Mouse (Mus musculus) CH12.LX (cell line): ENCODE data around the gene Cdc37. TPM values are rescaled to one million over a fixed set of nuclear protein-coding genes. Genes with fewer than 3 reads are reported as not detected.

Source experiments
- DNase-seq: peaks from one replicate; pipeline ENCODE4 v3.0.0-alpha.2; 2013; ENCODE audit errors: extremely low read depth
- H3K27ac ChIP-seq: 2 replicates; pipeline ENCODE4 v1.5.1; 2012; ENCODE audit warnings: low read depth, mild to moderate bottlenecking, control low read depth, moderate library complexity; ENCODE audit not compliant: insufficient read depth
- H3K27me3 ChIP-seq: replicated peaks from 2 replicates; pipeline ENCODE3; 2012; ENCODE audit warnings: inconsistent platforms
- H3K36me3 ChIP-seq, 2 experiments: replicated peaks in 1 of 2; 2 replicates each; pipeline versions ENCODE3 to v1.6.1; 2012; ENCODE audit warnings: inconsistent platforms in 1 of 2, low read length in 1 of 2, mild to moderate bottlenecking in 1 of 2, mixed read lengths in 1 of 2, moderate library complexity in 1 of 2; ENCODE audit not compliant: control insufficient read depth in 1 of 2, insufficient read depth in 1 of 2
- H3K4me1 ChIP-seq, 2 experiments: 2 replicates each; pipeline ENCODE4 v1.6.1; 2012; ENCODE audit warnings: inconsistent platforms in 1 of 2, moderate library complexity in 1 of 2; ENCODE audit not compliant: insufficient read depth in 2 of 2, control insufficient read depth in 1 of 2
- H3K4me2 ChIP-seq: 2 replicates; pipeline ENCODE4 v1.6.1; 2012; ENCODE audit warnings: low read depth, mild to moderate bottlenecking, control low read depth; ENCODE audit not compliant: poor library complexity, insufficient read depth, severe bottlenecking
- H3K4me3 ChIP-seq, 3 experiments: fragments of 150-350 bp in 1 of 3; sonication (generic) in 1 of 3; replicated peaks in 1 of 3; 2 replicates each; pipeline versions ENCODE3 to v1.5.1; 2011 to 2012; ENCODE audit warnings: low read depth in 2 of 3, low read length in 2 of 3, mild to moderate bottlenecking in 2 of 3, moderate library complexity in 2 of 3, control low read depth in 1 of 3, improper control_type of control experiment in 1 of 3, inconsistent platforms in 1 of 3, mixed read lengths in 1 of 3; ENCODE audit not compliant: poor library complexity in 1 of 3
- H3K79me2 ChIP-seq: replicated peaks from 2 replicates; pipeline ENCODE4 v1.6.1; 2012; ENCODE audit warnings: mild to moderate bottlenecking, moderate library complexity; ENCODE audit not compliant: control insufficient read depth, poor library complexity, insufficient read depth, severe bottlenecking; ENCODE audit errors: extremely low read depth
- H3K9ac ChIP-seq: 2 replicates; pipeline ENCODE4 v1.6.1; 2012; ENCODE audit warnings: low read depth, mild to moderate bottlenecking, control low read depth, moderate library complexity; ENCODE audit not compliant: insufficient read depth
- H3K9me3 ChIP-seq: replicated peaks from 2 replicates; pipeline ENCODE3; 2012; ENCODE audit warnings: low read length, inconsistent platforms, mixed read lengths
- BHLHE40 ChIP-seq: IDR thresholded peaks from 2 replicates; pipeline ENCODE4 v1.6.1; 2011; ENCODE audit warnings: mild to moderate bottlenecking, low read depth, low read length, improper control_type of control experiment
- CHD1 ChIP-seq: IDR thresholded peaks from 2 replicates; pipeline ENCODE4 v1.6.1; 2012; ENCODE audit warnings: low read depth, low read length, improper control_type of control experiment, inconsistent platforms
- CHD2 ChIP-seq: IDR thresholded peaks from 2 replicates; pipeline ENCODE4 v1.6.1; 2011; ENCODE audit warnings: low read length, improper control_type of control experiment
- CTCF ChIP-seq, 2 experiments: IDR thresholded peaks in 1 of 2; conservative IDR thresholded peaks in 1 of 2; 2 replicates each; pipeline ENCODE4 v1.5.1; 2011 to 2012; ENCODE audit warnings: low read depth in 2 of 2, low read length in 2 of 2, improper control_type of control experiment in 1 of 2, inconsistent platforms in 1 of 2, mild to moderate bottlenecking in 1 of 2, moderate library complexity in 1 of 2
- E2F4 ChIP-seq: IDR thresholded peaks from 2 replicates; pipeline ENCODE4 v1.6.1; 2011; ENCODE audit warnings: low read depth, low read length, improper control_type of control experiment; ENCODE audit not compliant: insufficient replicate concordance
- ELF1 ChIP-seq: IDR thresholded peaks from 2 replicates; pipeline ENCODE4 v1.6.1; 2014; ENCODE audit warnings: low read depth, mild to moderate bottlenecking, inconsistent platforms, low read length, improper control_type of control experiment
- EP300 ChIP-seq: IDR thresholded peaks from 2 replicates; pipeline ENCODE4 v1.6.1; 2011; ENCODE audit warnings: low read length, improper control_type of control experiment
- ETS1 ChIP-seq: conservative IDR thresholded peaks from 2 replicates; pipeline ENCODE4 v1.6.1; 2012; ENCODE audit warnings: low read depth, mild to moderate bottlenecking, inconsistent platforms, low read length, improper control_type of control experiment, moderate library complexity
- GABPA ChIP-seq: IDR thresholded peaks from 2 replicates; pipeline ENCODE4 v1.6.1; 2012; ENCODE audit warnings: low read depth, low read length, improper control_type of control experiment, inconsistent platforms; ENCODE audit not compliant: insufficient replicate concordance
- HCFC1 ChIP-seq: IDR thresholded peaks from 2 replicates; pipeline ENCODE4 v1.6.1; 2012; ENCODE audit warnings: low read depth, mild to moderate bottlenecking, inconsistent platforms, low read length, improper control_type of control experiment
- IRF4 ChIP-seq: IDR thresholded peaks from 2 replicates; pipeline ENCODE4 v1.6.1; 2014; ENCODE audit warnings: low read depth, mild to moderate bottlenecking, inconsistent platforms, low read length, improper control_type of control experiment
- JUN ChIP-seq: IDR thresholded peaks from 2 replicates; pipeline ENCODE4 v1.6.1; 2011; ENCODE audit warnings: low read depth, mild to moderate bottlenecking, low read length, improper control_type of control experiment, moderate library complexity; ENCODE audit not compliant: insufficient read depth
- JUND ChIP-seq: conservative IDR thresholded peaks from 2 replicates; pipeline ENCODE4 v1.6.1; 2011; ENCODE audit warnings: low read depth, low read length, improper control_type of control experiment
- KAT2A ChIP-seq: IDR thresholded peaks from 2 replicates; pipeline ENCODE4 v1.6.1; 2012; ENCODE audit warnings: low read length, improper control_type of control experiment, inconsistent platforms; ENCODE audit not compliant: insufficient replicate concordance
- MAFK ChIP-seq: IDR thresholded peaks from 2 replicates; pipeline ENCODE4 v1.6.1; 2011; ENCODE audit warnings: low read length, improper control_type of control experiment; ENCODE audit not compliant: insufficient replicate concordance
- MAX ChIP-seq: IDR thresholded peaks from 2 replicates; pipeline ENCODE4 v1.6.1; 2011; ENCODE audit warnings: low read length, improper control_type of control experiment
- MAZ ChIP-seq: IDR thresholded peaks from 2 replicates; pipeline ENCODE4 v1.6.1; 2012; ENCODE audit warnings: low read depth, mild to moderate bottlenecking, inconsistent platforms, low read length, improper control_type of control experiment, moderate library complexity
- MEF2A ChIP-seq: IDR thresholded peaks from 2 replicates; pipeline ENCODE4 v1.6.1; 2014; ENCODE audit warnings: low read depth, mild to moderate bottlenecking, inconsistent platforms, low read length, improper control_type of control experiment, borderline replicate concordance
- MXI1 ChIP-seq: IDR thresholded peaks from 2 replicates; pipeline ENCODE4 v1.6.1; 2011; ENCODE audit warnings: mild to moderate bottlenecking, low read depth, low read length, improper control_type of control experiment
- MYC ChIP-seq: IDR thresholded peaks from 2 replicates; pipeline ENCODE4 v1.6.1; 2011; ENCODE audit warnings: low read depth, mild to moderate bottlenecking, improper control_type of control experiment, low read length
- NELFE ChIP-seq: IDR thresholded peaks from 2 replicates; pipeline ENCODE4 v1.6.1; 2011; ENCODE audit warnings: low read depth, low read length, improper control_type of control experiment
- NRF1 ChIP-seq: IDR thresholded peaks from 2 replicates; pipeline ENCODE4 v1.6.1; 2014; ENCODE audit warnings: low read depth, mild to moderate bottlenecking, inconsistent platforms, low read length, improper control_type of control experiment, moderate library complexity
- PAX5 ChIP-seq: IDR thresholded peaks from 2 replicates; pipeline ENCODE4 v1.6.1; 2012; ENCODE audit warnings: low read length, inconsistent platforms, mixed read lengths
- POLR2A ChIP-seq: IDR thresholded peaks from 2 replicates; pipeline ENCODE4 v1.6.1; 2011; ENCODE audit warnings: low read depth, mild to moderate bottlenecking, improper control_type of control experiment, low read length
- POLR2AphosphoS2 ChIP-seq: IDR thresholded peaks from 2 replicates; pipeline ENCODE4 v1.6.1; 2011; ENCODE audit warnings: low read depth, low read length, improper control_type of control experiment
- RAD21 ChIP-seq: IDR thresholded peaks from 2 replicates; pipeline ENCODE4 v1.6.1; 2011; ENCODE audit warnings: low read depth, mild to moderate bottlenecking, low read length, improper control_type of control experiment, moderate library complexity
- RCOR1 ChIP-seq: conservative IDR thresholded peaks from 2 replicates; pipeline ENCODE4 v1.6.1; 2012; ENCODE audit warnings: low read depth, mild to moderate bottlenecking, inconsistent platforms, low read length, improper control_type of control experiment
- SIN3A ChIP-seq: IDR thresholded peaks from 2 replicates; pipeline ENCODE4 v1.6.1; 2012; ENCODE audit warnings: low read length, improper control_type of control experiment, inconsistent platforms
- SMC3 ChIP-seq: IDR thresholded peaks from 2 replicates; pipeline ENCODE4 v1.6.1; 2011; ENCODE audit warnings: low read depth, low read length, improper control_type of control experiment
- TBP ChIP-seq: conservative IDR thresholded peaks from 2 replicates; pipeline ENCODE4 v1.6.1; 2011; ENCODE audit warnings: low read depth, low read length, improper control_type of control experiment
- TCF12 ChIP-seq: IDR thresholded peaks from 2 replicates; pipeline ENCODE4 v1.6.1; 2014; ENCODE audit warnings: low read depth, mild to moderate bottlenecking, inconsistent platforms, low read length, improper control_type of control experiment
- UBTF ChIP-seq: IDR thresholded peaks from 2 replicates; pipeline ENCODE4 v1.6.1; 2012; ENCODE audit warnings: low read depth, mild to moderate bottlenecking, inconsistent platforms, low read length, improper control_type of control experiment, moderate library complexity
- USF1 ChIP-seq: IDR thresholded peaks from 2 replicates; pipeline ENCODE4 v1.6.1; 2014; ENCODE audit warnings: low read depth, mild to moderate bottlenecking, inconsistent platforms, low read length, improper control_type of control experiment
- USF2 ChIP-seq: conservative IDR thresholded peaks from 2 replicates; pipeline ENCODE4 v1.6.1; 2011; ENCODE audit warnings: low read depth, low read length, improper control_type of control experiment
- ZC3H11A ChIP-seq: IDR thresholded peaks from 2 replicates; pipeline ENCODE4 v1.6.1; 2012; ENCODE audit warnings: low read depth, mild to moderate bottlenecking, inconsistent platforms, low read length, improper control_type of control experiment
- ZKSCAN1 ChIP-seq: IDR thresholded peaks from 2 replicates; pipeline ENCODE4 v1.6.1; 2012; ENCODE audit warnings: low read depth, inconsistent platforms, low read length, improper control_type of control experiment, borderline replicate concordance
- ZMIZ1 ChIP-seq: IDR thresholded peaks from 2 replicates; pipeline ENCODE4 v1.6.1; 2012; ENCODE audit warnings: low read depth, mild to moderate bottlenecking, inconsistent platforms, low read length, improper control_type of control experiment
- ZNF384 ChIP-seq: IDR thresholded peaks from 2 replicates; pipeline ENCODE4 v1.6.1; 2012; ENCODE audit warnings: low read depth, low read length, improper control_type of control experiment, inconsistent platforms
- dilution Hi-C: fragments of 300-500 bp; cut with MboI; formaldehyde crosslinking; loops from 2 replicates; pipeline ENCODE4 v1.14.3; 2020; ENCODE audit warnings: low sequenced_read_pairs; ENCODE audit not compliant: extremely low pct_unique_long_range_greater_than_20kb, extremely low pct_ligation_motif_present
- in situ Hi-C: fragments of 300-500 bp; cut with MboI; formaldehyde crosslinking; loops from 3 replicates; pipeline ENCODE4 v1.14.3; 2019; ENCODE audit warnings: low sequenced_read_pairs, low pct_ligation_motif_present, low pct_unique_long_range_greater_than_20kb, mixed read lengths
- polyA plus RNA-seq: library from polyadenylated mRNA; unstranded; fragments of >175 nt; gene quantifications from 2 replicates; pipeline ENCODE4 v1.2.1, GENCODE M21; 2012; ENCODE audit warnings: low read depth; ENCODE audit not compliant: insufficient read length
- total RNA-seq, 2 experiments: library from RNA; depleted of rRNA; stranded (reverse); fragments of 300-350 nt in 1 of 2; fragments of >200 nt in 1 of 2; gene quantifications; 2 replicates each; pipeline ENCODE4 v1.2.3; 2012 to 2014

Cdc37 gene
- total and polyA plus RNA-seq, 3 experiments: 87.2 to 447 (median 230) TPM

DNA sequence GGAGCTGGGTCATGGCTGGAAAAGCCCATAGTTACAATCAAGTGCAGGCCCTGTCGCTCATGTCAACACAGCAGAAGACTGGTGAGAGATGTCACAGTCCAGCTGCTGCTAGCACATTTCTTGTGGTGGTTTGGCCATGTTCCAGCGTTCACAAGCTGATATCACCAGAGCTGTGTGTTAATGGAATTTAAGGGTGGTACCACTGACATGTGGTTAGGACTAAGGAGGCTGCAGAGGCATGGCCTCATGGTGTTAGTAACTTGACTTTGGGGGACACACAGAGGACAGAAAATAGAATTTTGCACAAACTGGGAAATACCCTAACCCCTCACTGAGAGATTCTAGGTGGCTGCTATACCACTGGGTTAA is 23.5 kb downstream of the Cdc37 start:
- Histone ChIP-seq H3K36me3 (peaks cover 70 to 79% of the 10 kb centered on the region in 2 experiments), H3K27ac (peak overlapping the region; percentile 90), H3K4me1 (peaks cover 35 to 59% of the 10 kb centered on the region in 2 experiments), H3K9ac (no peak overlapping the region), H3K27me3 (no peaks in the 10 kb centered on the region), H3K79me2 (peaks cover 27% of the 10 kb centered on the region), H3K4me2 (peak overlapping the region; percentile 8), H3K9me3 (no peaks in the 10 kb centered on the region), H3K4me3 (no peak overlapping the region)
- in situ Hi-C loops (loop anchor here (5.0 kb wide), 1 partner anchor 94 kb away; the partner anchor contains the start of gene Icam5), dilution Hi-C loops (no loop called here)
- no peak; the same call in 1 of the 2 replicates for TF ChIP-seq RAD21
- TF ChIP-seq GABPA: no peak
- no peak for TF ChIP-seq POLR2A
- TF ChIP-seq ZMIZ1: no peak; the same call in 1 of the 2 replicates
- TF ChIP-seq MXI1: peak; percentile 81
- TF ChIP-seq POLR2AphosphoS2: no peak
- 0 out of 2 replicates have a peak, but pooled peaks have one; percentile 26 for TF ChIP-seq CHD2
- no peak for TF ChIP-seq TBP
- no peak for TF ChIP-seq RCOR1
- no peak for TF ChIP-seq CHD1
- no peak for TF ChIP-seq PAX5
- no peak for TF ChIP-seq USF1
- TF ChIP-seq JUND: no peak
- TF ChIP-seq TCF12: peak; percentile 71; the same call in 1 of the 2 replicates
- peak; percentile 82 for TF ChIP-seq SIN3A
- no peak for TF ChIP-seq JUN
- TF ChIP-seq MYC: peak; percentile 93
- no peak for TF ChIP-seq CTCF (conservative IDR thresholded peaks at IDR 0.05 in 1 of 2, IDR thresholded peaks at IDR 0.05 in 1 of 2; ENCODE audit: low read depth in 2 of 2, low read length in 2 of 2)
- TF ChIP-seq E2F4: no peak
- TF ChIP-seq USF2: no peak
- peak; percentile 70 for TF ChIP-seq EP300
- TF ChIP-seq MAX: peak; percentile 90
- TF ChIP-seq ZNF384: no peak
- TF ChIP-seq ETS1: peak; percentile 90
- no peak for TF ChIP-seq SMC3
- no peak; the same call in 1 of the 2 replicates for TF ChIP-seq NELFE
- peak; percentile 85 for TF ChIP-seq BHLHE40
- no peak for TF ChIP-seq ELF1
- TF ChIP-seq ZC3H11A: no peak
- 0 out of 2 replicates have a peak, but pooled peaks have one; percentile 14 for TF ChIP-seq MAFK
- TF ChIP-seq ZKSCAN1: no peak
- TF ChIP-seq KAT2A: 0 out of 2 replicates have a peak, but pooled peaks have one; percentile 23
- peak; percentile 74; the same call in 1 of the 2 replicates for TF ChIP-seq MEF2A
- no peak for TF ChIP-seq NRF1
- TF ChIP-seq UBTF: no peak
- 0 out of 2 replicates have a peak, but pooled peaks have one; percentile 9 for TF ChIP-seq HCFC1
- no peak for TF ChIP-seq IRF4
- TF ChIP-seq MAZ: no peak
- DNase-seq: peak; percentile 64
